Mouse (Mus musculus): Measurements from ENCODE around the gene Cox6a1.
"Not testable (repeated sequence)": the region's sequence is repeated elsewhere in the genome, so short reads cannot be mapped to it uniquely, and the experiment has no call there.

GRCm38 (mm10) chr5:115378882-115379281 is 30.1 kb upstream of the Cox6a1 start:
- TF ChIP-seq CEBPB (IDR thresholded peaks at IDR 0.05; ENCODE audit: insufficient read depth, poor library complexity, severe bottlenecking); MAX (IDR thresholded peaks at IDR 0.05; ENCODE audit: low read depth); POLR2A (IDR thresholded peaks at IDR 0.05; ENCODE audit: insufficient read length, low read depth); TCF12 (IDR thresholded peaks at IDR 0.05; ENCODE audit: insufficient read depth, poor library complexity, severe bottlenecking); MYOD1 (IDR thresholded peaks at IDR 0.05; ENCODE audit: control insufficient read depth in 1 of 3, insufficient read length in 2 of 3, low read depth in 2 of 3); E2F4 (IDR thresholded peaks at IDR 0.05; ENCODE audit: insufficient read depth); REST (IDR thresholded peaks at IDR 0.05; ENCODE audit: insufficient read depth, insufficient read length); MYOG (IDR thresholded peaks at IDR 0.05; ENCODE audit: control insufficient read depth in 1 of 3, insufficient read depth in 1 of 3, insufficient read length in 2 of 3, low read depth in 2 of 3); TCF3 (IDR thresholded peaks at IDR 0.05; ENCODE audit: insufficient read length, low read depth); POLR2AphosphoS2 (IDR thresholded peaks at IDR 0.05; ENCODE audit: insufficient read length, low read depth); USF1 (IDR thresholded peaks at IDR 0.05; ENCODE audit: low read depth); SRF (IDR thresholded peaks at IDR 0.05; ENCODE audit: control insufficient read depth, insufficient read length, low read depth): not testable (repeated sequence)
